Mouse (Mus musculus) left cerebral cortex, postnatal 14 days (tissue): ENCODE results near the gene Olfr76. TPM values are rescaled to one million over a fixed set of nuclear protein-coding genes. Genes with fewer than 3 reads are reported as not detected.
A peak's percentile ranks its signal among the peaks of the same experiment; 100 is the strongest.
"Not testable (repeated sequence)": the region's sequence is repeated elsewhere in the genome, so short reads cannot be mapped to it uniquely, and the experiment has no call there.

ENCODE experiments used
- DNase-seq, 2 experiments: peaks; one replicate each; pipeline ENCODE4 v3.0.0; 2021 to 2022; ENCODE audit warnings: low spot score in 2 of 2, mixed read lengths in 1 of 2
- intact Hi-C: fragments of 180-260 bp; cut with DNase I; formaldehyde crosslinking; loops from one replicate; pipeline ENCODE4 v1.15.1; 2025
- long read RNA-seq, 2 experiments: library from polyadenylated mRNA; stranded (forward); transcript quantifications; one replicate each; pipeline ENCODE4 v2.0.0; 2021
- total RNA-seq, 2 experiments: library from RNA; stranded (reverse); gene quantifications; 2 replicates each; pipeline ENCODE4 v1.2.3; 2021

The Olfr76 gene
- total RNA-seq, result not detected
- long read RNA-seq, experiment 1, result 0 reads
- long read RNA-seq, experiment 2, result 0 reads

GRCm38 (mm10) chr19:12123103-12123502 lies at the start of gene Olfr76:
Gene Olfr76 (minus strand): TSS chr19:12123203.
- DNase-seq, result no peak
- intact Hi-C loops, result no loop called here

DNA sequence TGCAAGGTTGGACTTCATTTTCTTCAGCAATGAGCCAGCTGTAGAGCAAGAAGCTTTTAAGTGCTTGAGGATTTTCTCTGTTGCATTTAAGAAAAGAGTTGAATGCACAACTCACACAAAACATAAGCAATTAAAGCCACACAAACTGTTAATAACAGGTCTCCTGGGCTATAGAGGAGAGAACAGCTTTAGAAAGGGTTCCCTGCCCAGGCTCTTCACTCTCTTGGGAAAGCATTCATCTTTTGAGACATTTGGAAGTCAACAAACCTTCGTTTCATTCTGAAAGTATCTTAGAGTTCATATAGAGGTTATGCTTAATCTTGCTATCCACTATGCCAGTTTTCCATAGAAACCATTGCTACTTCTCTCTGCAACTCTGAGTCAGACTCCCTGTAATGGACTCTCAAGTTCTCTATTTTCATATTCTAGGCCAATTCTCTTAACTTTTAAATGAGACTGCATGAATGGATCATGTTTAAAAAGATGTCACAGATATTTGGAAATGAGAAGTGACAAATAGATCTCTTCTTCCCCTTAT lies 47.1 kb upstream of the Olfr76 start, which contains the start of gene Olfr1555-ps1:
TSS of gene Olfr1555-ps1 (minus strand) at position 51 of the 538 bp plus-strand sequence.
- DNase-seq, intact Hi-C loops: not testable (repeated sequence)

DNA sequence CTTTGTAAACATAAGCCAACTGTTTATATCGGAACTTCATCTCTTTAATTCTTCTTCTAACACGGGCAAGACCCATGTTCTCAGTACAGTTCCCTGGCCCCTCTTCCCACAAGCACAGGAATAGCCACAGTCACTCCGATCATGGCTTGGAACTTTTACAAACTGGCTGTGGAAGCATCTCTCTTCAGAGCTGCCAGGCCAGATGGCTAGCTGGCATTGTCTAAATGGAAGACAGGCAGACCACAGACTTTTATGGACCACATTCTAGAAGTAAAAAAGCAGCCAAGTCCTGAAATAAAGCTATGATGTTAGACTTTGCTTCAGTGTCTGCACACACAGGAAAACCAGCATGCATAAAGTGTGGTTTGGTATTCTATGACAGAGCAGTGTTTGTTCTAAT lies 22.4 kb upstream of the Olfr76 start:
- peak; percentile 18 to 43 for DNase-seq
- intact Hi-C loops, result loop anchor here (10.0 kb wide), 1 partner anchor 229 kb away; no protein-coding TSS in a partner anchor

DNA sequence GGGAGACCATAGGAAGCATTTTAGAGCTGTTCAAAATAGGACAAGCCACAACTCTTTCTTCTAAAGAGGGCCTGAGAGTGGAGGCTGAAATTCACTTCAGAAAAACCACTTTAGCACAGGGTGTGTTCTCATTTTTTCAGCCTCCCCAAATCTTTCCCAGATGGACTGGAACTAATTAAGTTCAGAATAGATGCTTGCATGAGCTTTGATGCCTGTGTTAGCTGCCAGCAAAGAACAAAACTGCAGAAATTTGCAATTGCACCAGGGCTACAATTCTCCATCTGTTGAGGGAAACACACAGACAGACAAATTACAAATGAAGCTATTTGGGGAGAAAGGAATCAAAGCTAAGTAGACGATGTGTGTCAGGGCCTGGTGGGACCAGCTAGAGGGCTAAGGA lies 20.4 kb upstream of the Olfr76 start:
- DNase-seq, result peak; percentile 52 to 61
- intact Hi-C loops, result loop anchor here (2.0 to 10.0 kb wide), 2 partner anchors 149 to 231 kb away; no protein-coding TSS in a partner anchor

- intact Hi-C loops, result loop anchor here (5.0 to 10.0 kb wide), 2 partner anchors 363 to 461 kb away; partner anchors contain the start of gene Gm4952
- peak; percentile 52 to 59 for DNase-seq
These were observed 11.3 kb upstream of the Olfr76 start for GRCm38 (mm10) chr19:12134289-12134688.

DNA sequence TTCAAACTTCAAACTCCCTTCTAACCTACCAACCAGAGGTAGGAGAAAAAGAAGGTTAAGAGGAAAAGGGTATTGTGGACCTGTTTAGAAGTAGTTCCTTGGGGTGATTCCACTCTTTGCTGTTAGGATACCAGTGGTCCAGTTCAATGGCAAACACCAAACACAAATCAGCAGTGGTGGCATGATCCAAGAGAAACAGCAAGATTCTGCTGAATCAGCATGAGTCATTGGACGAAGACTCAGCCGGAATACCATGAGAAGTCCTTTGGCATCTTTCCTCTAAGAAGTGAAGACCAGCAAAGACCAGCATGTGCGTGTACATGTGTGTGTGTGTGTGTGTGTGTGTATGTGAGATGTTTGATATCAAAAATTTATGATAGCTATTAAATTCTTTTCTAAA lies 6.5 kb downstream of the Olfr76 start:
- DNase-seq, result no peak
- intact Hi-C loops, result no loop called here

GRCm38 (mm10) chr19:12115797-12116196 lies 7.2 kb downstream of the Olfr76 start, which contains the start of gene Olfr1428:
Gene Olfr1428 (minus strand): TSS chr19:12115897.
- intact Hi-C loops, result no loop called here

DNA sequence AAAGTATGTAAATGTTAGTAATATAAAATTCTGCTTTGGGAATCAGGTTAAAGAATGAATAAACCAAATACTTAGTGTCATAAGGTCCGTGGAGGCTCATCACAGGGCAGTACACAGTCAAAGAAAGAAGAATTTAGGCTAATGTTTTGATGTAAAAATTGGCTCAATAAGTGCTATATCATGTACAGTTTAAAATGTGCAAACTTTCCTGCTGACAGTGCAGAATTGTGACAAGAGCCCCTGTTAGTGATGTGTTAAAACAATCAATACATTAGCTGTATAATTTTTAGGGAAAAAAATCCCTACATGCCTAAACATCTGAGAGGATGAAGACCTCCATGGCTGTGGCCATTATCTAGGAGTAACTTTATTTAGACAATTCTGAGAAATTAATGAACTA lies 9.2 kb downstream of the Olfr76 start:
- DNase-seq, result no peak
- intact Hi-C loops, result no loop called here

More at GRCm38 (mm10) chr19:12115797-12116196, 7.2 kb downstream of the Olfr76 start, which contains the start of gene Olfr1428:
- no peak for DNase-seq

- peak in 1 of 2 experiments; percentile 10 for DNase-seq
- intact Hi-C loops, result no loop called here
These were observed 18.5 kb downstream of the Olfr76 start for GRCm38 (mm10) chr19:12104541-12104940.

- no peak for DNase-seq
- intact Hi-C loops, result no loop called here
These were observed 19.8 kb downstream of the Olfr76 start, which contains the start of gene Olfr1427 for GRCm38 (mm10) chr19:12103234-12103633. Gene Olfr1427 (minus strand): TSS chr19:12103334.

GRCm38 (mm10) chr19:12091913-12092312 lies 31.1 kb downstream of the Olfr76 start, which contains the start of gene Olfr1426:
Gene Olfr1426 (minus strand): TSS chr19:12092013.
- intact Hi-C loops, result no loop called here
- no peak for DNase-seq

DNA sequence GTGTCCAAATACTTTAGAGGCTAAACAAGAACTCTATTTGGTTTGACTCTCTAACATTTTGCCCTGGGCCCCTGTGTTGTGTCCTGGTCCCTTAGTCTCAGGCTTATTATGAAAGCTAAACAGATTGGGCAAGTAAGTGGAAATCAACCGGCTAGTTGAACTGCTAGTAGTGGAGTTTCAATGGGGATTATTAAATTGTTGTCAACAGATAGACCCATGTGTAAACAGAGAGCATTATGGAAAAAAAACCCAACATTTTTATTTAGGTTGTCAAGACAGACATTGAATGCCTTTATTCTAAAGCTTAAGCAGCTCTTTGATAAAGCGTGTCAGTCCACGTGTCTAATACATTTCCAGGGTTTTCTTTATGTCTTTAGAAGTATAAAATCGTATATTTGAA lies 45.4 kb downstream of the Olfr76 start, which contains the start of gene Olfr1425:
TSS of gene Olfr1425 (minus strand) at position 101 of the 400 bp plus-strand sequence.
- DNase-seq, intact Hi-C loops: not testable (repeated sequence)

DNA sequence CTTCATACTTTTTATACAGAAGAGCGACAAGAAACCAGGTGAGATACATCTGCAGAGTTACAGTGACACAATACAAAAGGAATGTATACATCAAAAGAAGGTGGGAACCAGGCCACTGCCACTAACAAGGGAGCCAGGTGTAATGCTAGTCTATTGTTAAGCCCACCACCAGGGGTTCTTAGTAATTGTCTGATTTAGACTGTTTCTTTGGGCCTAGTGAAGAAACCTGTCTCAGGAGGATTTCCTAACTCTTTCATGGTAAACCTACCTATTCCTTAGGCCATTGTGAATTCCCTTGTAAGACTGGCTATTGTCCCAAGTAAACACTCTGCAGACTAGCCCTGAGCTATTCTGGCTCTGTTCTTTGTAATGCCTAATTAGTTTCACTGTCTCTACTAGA lies 53.5 kb downstream of the Olfr76 start:
- intact Hi-C loops, DNase-seq: not testable (repeated sequence)

Other genes with a start within 250 kb of the Olfr76 start
- not detected for gene Olfr1419, start 248.1 kb downstream of the Olfr76 start, total RNA-seq
- gene Olfr1420, start 236.6 kb downstream of the Olfr76 start, total RNA-seq, result not detected
- 10 to 100 TPM; 17.7 to 19.8 TPM for gene Patl1, start 210.8 kb downstream of the Olfr76 start, total RNA-seq
- gene Osbp, start 157.3 kb downstream of the Olfr76 start, total RNA-seq, result 10 to 100 TPM; 57.0 to 60.3 TPM
- gene Olfr1423, start 81.9 kb downstream of the Olfr76 start, total RNA-seq, result not detected
- not detected for gene Olfr1424, start 60.5 kb downstream of the Olfr76 start, total RNA-seq
- gene Olfr1425, start 45.5 kb downstream of the Olfr76 start, total RNA-seq, result not detected
- not detected for gene Olfr1426, start 31.2 kb downstream of the Olfr76 start, total RNA-seq
- not detected for gene Olfr1427, start 19.9 kb downstream of the Olfr76 start, total RNA-seq
- gene Olfr1428, start 7.3 kb downstream of the Olfr76 start, total RNA-seq, result not detected
- not detected for gene Olfr1555-ps1, start 46.9 kb upstream of the Olfr76 start, total RNA-seq
- not detected for gene Olfr1431, start 77.4 kb upstream of the Olfr76 start, total RNA-seq
- gene Olfr1432, start 109.4 kb upstream of the Olfr76 start, total RNA-seq, result not detected
- gene Olfr262, start 118.5 kb upstream of the Olfr76 start, total RNA-seq, result not detected
- gene Olfr235, start 137.8 kb upstream of the Olfr76 start, total RNA-seq, result not detected
- not detected for gene Olfr1434, start 156.7 kb upstream of the Olfr76 start, total RNA-seq
- gene Olfr1436, start 175.9 kb upstream of the Olfr76 start, total RNA-seq, result not detected
- gene Olfr1437, start 201.9 kb upstream of the Olfr76 start, total RNA-seq, result not detected
- not detected for gene Olfr1438-ps1, start 212.7 kb upstream of the Olfr76 start, total RNA-seq